ENCODE assay signal across 8 mouse cellular contexts in genomic region chr5:35177332-35177731, GRCm38 (mm10).
A peak's percentile ranks its signal among the peaks of the same experiment; 100 is the strongest.
DNase-seq lines count a peak whose midpoint lies in the region; ATAC-seq and TF ChIP-seq lines count a peak whose summit lies in the region.

No protein-coding gene starts in this region.

- no peaks in the 10 kb centered on the region for H3K36me3 ChIP-seq in kidney, adult 2 months (ENCODE audit: control insufficient read depth, insufficient read depth, low read length)
- H3K36me3 ChIP-seq in ES-Bruce4 (ENCODE audit: control insufficient read depth, insufficient read depth, low read length, poor library complexity, severe bottlenecking), result no peaks in the 10 kb centered on the region

- no peak overlapping the region for H3K27ac ChIP-seq in kidney, adult 2 months (ENCODE audit: insufficient read depth, low read depth, low read length)
- H3K27ac ChIP-seq in ES-Bruce4 (ENCODE audit: insufficient read depth, low read length), result no peak overlapping the region

- no peaks in the 10 kb centered on the region for H3K27me3 ChIP-seq in kidney, adult 2 months (replicated peaks; ENCODE audit: control insufficient read depth, insufficient read depth, low read length)
- H3K27me3 ChIP-seq in ES-Bruce4 (ENCODE audit: control insufficient read depth, insufficient read depth, low read length, poor library complexity, severe bottlenecking), result no peaks in the 10 kb centered on the region

- no peak overlapping the region for H3K4me3 ChIP-seq in kidney, adult 2 months (ENCODE audit: insufficient read depth, low read depth, low read length)
- no peak overlapping the region for H3K4me3 ChIP-seq in ES-Bruce4 (ENCODE audit: low read depth, low read length)

- DNase-seq in kidney, adult 2 months, result peak; percentile 10
- DNase-seq in kidney, postnatal 14 days, result no peak
- DNase-seq in adipocyte (ENCODE audit: low spot score), result peak; percentile 46
- DNase-seq in layer of hippocampus, postnatal 10 days (ENCODE audit: low spot score in 2 of 2), result peak; percentile 46 to 52
- no peak for DNase-seq in neural tube, embryonic 10.5 days (ENCODE audit: extremely low spot score, low spot score)
- no peak for DNase-seq in urinary bladder, postnatal 14 days (ENCODE audit: low spot score)

- peak; percentile 54 for TF ChIP-seq CTCF in kidney, adult 2 months (conservative IDR thresholded peaks at IDR 0.05; ENCODE audit: insufficient read depth, insufficient read length, low read depth, low read length)
- peak; percentile 48 for TF ChIP-seq CTCF in ES-Bruce4 (IDR thresholded peaks at IDR 0.05; ENCODE audit: low read depth, low read length)

- H3K9me3 ChIP-seq in ES-Bruce4 (replicated peaks; ENCODE audit: control insufficient read depth, insufficient read depth, low read length, poor library complexity, severe bottlenecking), result no peaks in the 10 kb centered on the region

- H3K9ac ChIP-seq in ES-Bruce4 (ENCODE audit: low read depth, poor library complexity, severe bottlenecking), result no peak overlapping the region

- 71% methylated on average over 4 of the region's 4 CpGs for WGBS in kidney, adult 2 months

- no peaks in the 10 kb centered on the region for H3K4me1 ChIP-seq in kidney, adult 2 months (ENCODE audit: control insufficient read depth, insufficient read depth, low read length)
- no peaks in the 10 kb centered on the region for H3K4me1 ChIP-seq in ES-Bruce4 (ENCODE audit: control insufficient read depth, insufficient read depth, low read length)

- no peak for TF ChIP-seq POLR2A in kidney, adult 2 months (IDR thresholded peaks at IDR 0.05; ENCODE audit: low read depth, low read length)
- no peak for TF ChIP-seq POLR2A in ES-Bruce4 (IDR thresholded peaks at IDR 0.05; ENCODE audit: insufficient read depth, low read length)

- no peak for ATAC-seq in megakaryocyte-erythroid progenitor cell, adult 5-6 weeks (replicated peaks; ENCODE audit: low FRiP score, low TSS enrichment, poor library complexity, severe bottlenecking)

- no peak for TF ChIP-seq EP300 in ES-Bruce4 (IDR thresholded peaks at IDR 0.05; ENCODE audit: insufficient read depth, low read depth, low read length)

Comparison
In these comparisons a context has a peak if more than half of its experiments do, and no peak if none do; other contexts are left out.
1. DNase-seq: peak in kidney, adult 2 months (single experiment), adipocyte (single experiment) and layer of hippocampus, postnatal 10 days (2 of 2); none in kidney, postnatal 14 days (single experiment), neural tube, embryonic 10.5 days (single experiment) and urinary bladder, postnatal 14 days (single experiment).